Mouse (Mus musculus): ENCODE data around the gene Ston2. TPM values are rescaled to one million over a fixed set of nuclear protein-coding genes. Genes with fewer than 3 reads are reported as not detected.

Gene Ston2
- total and polyA plus RNA-seq, 2 experiments, result 4.6 to 9.3 TPM

GRCm38 (mm10) chr12:91776342-91776741, 11.8 kb downstream of the Ston2 start:
- WGBS, result 28% methylated on average over 5 of the region's 5 CpGs
- no peak overlapping the region for H3K9ac ChIP-seq (ENCODE audit: low read depth, low read length)
- H3K27ac ChIP-seq (replicated peaks; ENCODE audit: insufficient read depth, low read depth, low read length), result no peak overlapping the region
- DNase-seq (ENCODE audit: extremely low read depth, low read depth, low spot score), result peak; percentile 17
- no peaks in the 10 kb centered on the region for H3K27me3 ChIP-seq (ENCODE audit: control insufficient read depth, insufficient read depth, low read length)
- no peak overlapping the region for H3K4me3 ChIP-seq (ENCODE audit: insufficient read depth, low read depth, low read length)
- TF ChIP-seq POLR2A (IDR thresholded peaks at IDR 0.05; ENCODE audit: extremely low read depth, insufficient read depth, low read length) (no peak), CTCF (IDR thresholded peaks at IDR 0.05; ENCODE audit: low read depth, low read length) (no peak)
- H3K79me2 ChIP-seq (ENCODE audit: control insufficient read depth, insufficient read depth, low read length), result peaks cover 22% of the 10 kb centered on the region; the same call in 1 of the 2 replicates
- peaks cover 4% of the 10 kb centered on the region for H3K4me1 ChIP-seq (ENCODE audit: control insufficient read depth, insufficient read depth, low read length)
- H3K36me3 ChIP-seq (ENCODE audit: control insufficient read depth, insufficient read depth, low read length), result no peaks in the 10 kb centered on the region

GRCm38 (mm10) chr12:91774811-91775284, 13.3 kb downstream of the Ston2 start:
- 25% methylated on average over 8 of the region's 8 CpGs for WGBS
- Histone ChIP-seq H3K36me3 (ENCODE audit: control insufficient read depth, insufficient read depth, low read length) (no peaks in the 10 kb centered on the region), H3K4me1 (ENCODE audit: control insufficient read depth, insufficient read depth, low read length) (peaks cover 4% of the 10 kb centered on the region), H3K27me3 (ENCODE audit: control insufficient read depth, insufficient read depth, low read length) (no peaks in the 10 kb centered on the region), H3K9ac (ENCODE audit: low read depth, low read length) (no peak overlapping the region), H3K79me2 (ENCODE audit: control insufficient read depth, insufficient read depth, low read length) (peaks cover 22% of the 10 kb centered on the region; the same call in 1 of the 2 replicates), H3K27ac (replicated peaks; ENCODE audit: insufficient read depth, low read depth, low read length) (no peak overlapping the region), H3K4me3 (ENCODE audit: insufficient read depth, low read depth, low read length) (no peak overlapping the region)
- peak; percentile 34 for DNase-seq (ENCODE audit: extremely low read depth, low read depth, low spot score)
- TF ChIP-seq CTCF (IDR thresholded peaks at IDR 0.05; ENCODE audit: low read depth, low read length) (no peak), POLR2A (IDR thresholded peaks at IDR 0.05; ENCODE audit: extremely low read depth, insufficient read depth, low read length) (no peak)

GRCm38 (mm10) chr12:91768871-91769270, 19.3 kb downstream of the Ston2 start:
- H3K36me3 ChIP-seq (ENCODE audit: control insufficient read depth, insufficient read depth, low read length), result no peaks in the 10 kb centered on the region
- 7% methylated on average over 2 of the region's 2 CpGs for WGBS
- no peak for TF ChIP-seq POLR2A (IDR thresholded peaks at IDR 0.05; ENCODE audit: extremely low read depth, insufficient read depth, low read length)
- no peak for TF ChIP-seq CTCF (IDR thresholded peaks at IDR 0.05; ENCODE audit: low read depth, low read length)
- H3K27ac ChIP-seq (replicated peaks; ENCODE audit: insufficient read depth, low read depth, low read length), result no peak overlapping the region
- DNase-seq (ENCODE audit: extremely low read depth, low read depth, low spot score), result peak; percentile 79
- no peaks in the 10 kb centered on the region for H3K27me3 ChIP-seq (ENCODE audit: control insufficient read depth, insufficient read depth, low read length)
- H3K4me1 ChIP-seq (ENCODE audit: control insufficient read depth, insufficient read depth, low read length), result peaks cover 17% of the 10 kb centered on the region; the same call in 1 of the 2 replicates
- peaks cover 21% of the 10 kb centered on the region; the same call in 1 of the 2 replicates for H3K79me2 ChIP-seq (ENCODE audit: control insufficient read depth, insufficient read depth, low read length)
- H3K9ac ChIP-seq (ENCODE audit: low read depth, low read length), result no peak overlapping the region
- no peak overlapping the region for H3K4me3 ChIP-seq (ENCODE audit: insufficient read depth, low read depth, low read length)

- H3K79me2 ChIP-seq (ENCODE audit: control insufficient read depth, insufficient read depth, low read length), result peaks cover 22% of the 10 kb centered on the region; the same call in 1 of the 2 replicates
- no peak for TF ChIP-seq CTCF (IDR thresholded peaks at IDR 0.05; ENCODE audit: low read depth, low read length)
- TF ChIP-seq POLR2A (IDR thresholded peaks at IDR 0.05; ENCODE audit: extremely low read depth, insufficient read depth, low read length), result no peak
- DNase-seq (ENCODE audit: extremely low read depth, low read depth, low spot score), result no peak
- no peak overlapping the region for H3K27ac ChIP-seq (replicated peaks; ENCODE audit: insufficient read depth, low read depth, low read length)
- no peak overlapping the region for H3K9ac ChIP-seq (ENCODE audit: low read depth, low read length)
- no peak overlapping the region for H3K4me3 ChIP-seq (ENCODE audit: insufficient read depth, low read depth, low read length)
- H3K4me1 ChIP-seq (ENCODE audit: control insufficient read depth, insufficient read depth, low read length), result peaks cover 17% of the 10 kb centered on the region; the same call in 1 of the 2 replicates
- H3K27me3 ChIP-seq (ENCODE audit: control insufficient read depth, insufficient read depth, low read length), result no peaks in the 10 kb centered on the region
- 91% methylated on average over 6 of the region's 6 CpGs for WGBS
- no peaks in the 10 kb centered on the region for H3K36me3 ChIP-seq (ENCODE audit: control insufficient read depth, insufficient read depth, low read length)
Measured at GRCm38 (mm10) chr12:91768176-91768575, 20.0 kb downstream of the Ston2 start.

GRCm38 (mm10) chr12:91766338-91767107, 21.7 kb downstream of the Ston2 start:
- peak; percentile 71 for DNase-seq (ENCODE audit: extremely low read depth, low read depth, low spot score)
- peak overlapping the region; percentile 11; the same call in 1 of the 2 replicates for H3K27ac ChIP-seq (replicated peaks; ENCODE audit: insufficient read depth, low read depth, low read length)

More at GRCm38 (mm10) chr12:91766338-91767107, 21.7 kb downstream of the Ston2 start:
- Histone ChIP-seq H3K27me3 (ENCODE audit: control insufficient read depth, insufficient read depth, low read length) (no peaks in the 10 kb centered on the region), H3K79me2 (ENCODE audit: control insufficient read depth, insufficient read depth, low read length) (peaks cover 20% of the 10 kb centered on the region; the same call in 1 of the 2 replicates), H3K36me3 (ENCODE audit: control insufficient read depth, insufficient read depth, low read length) (no peaks in the 10 kb centered on the region), H3K4me1 (ENCODE audit: control insufficient read depth, insufficient read depth, low read length) (peaks cover 17% of the 10 kb centered on the region; the same call in 1 of the 2 replicates), H3K4me3 (ENCODE audit: insufficient read depth, low read depth, low read length) (peak overlapping the region; percentile 20; the same call in 1 of the 2 replicates), H3K9ac (ENCODE audit: low read depth, low read length) (peak overlapping the region; percentile 36)
- TF ChIP-seq CTCF (IDR thresholded peaks at IDR 0.05; ENCODE audit: low read depth, low read length), result no peak
- no peak for TF ChIP-seq POLR2A (IDR thresholded peaks at IDR 0.05; ENCODE audit: extremely low read depth, insufficient read depth, low read length)
- WGBS, result 29% methylated on average over 14 of the region's 14 CpGs

Measured in liver, adult 2 months (tissue).